Mouse (Mus musculus): ENCODE results near the gene Bloc1s5.
"Not testable (repeated sequence)": the region's sequence is repeated elsewhere in the genome, so short reads cannot be mapped to it uniquely, and the experiment has no call there.

DNA sequence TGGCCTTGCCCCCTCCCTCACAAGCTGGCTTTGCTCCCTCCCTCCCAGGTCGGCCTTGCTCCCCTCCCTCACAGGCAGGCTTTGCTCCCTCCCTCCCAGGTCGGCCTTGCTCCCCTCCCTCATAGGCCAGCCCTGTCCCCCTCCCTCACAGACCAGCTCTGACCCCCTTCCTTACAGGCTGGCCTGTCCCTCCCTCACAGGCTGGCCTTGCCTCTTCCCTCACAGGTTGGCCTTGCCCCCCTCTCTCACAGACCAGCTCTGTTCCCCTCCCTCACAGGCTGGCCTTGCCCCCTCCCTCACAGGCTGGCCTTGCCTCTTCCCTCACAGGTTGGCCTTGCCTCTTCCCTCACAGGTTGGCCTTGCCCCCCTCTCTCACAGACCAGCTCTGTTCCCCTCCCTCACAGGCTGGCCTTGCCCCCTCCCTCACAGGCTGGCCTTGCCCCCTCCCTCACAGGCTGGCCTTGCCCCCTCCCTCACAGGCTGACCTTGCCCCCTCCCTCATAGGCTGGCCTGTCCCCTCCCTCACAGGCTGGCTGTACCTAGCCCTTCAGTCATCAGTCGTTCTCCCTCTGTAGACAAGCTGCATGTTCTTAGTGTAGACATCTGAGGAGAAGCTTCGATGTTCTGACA is 16.8 kb downstream of the Bloc1s5 start:
- not testable (repeated sequence) for TF ChIP-seq GATA1, TAL1 (IDR thresholded peaks at IDR 0.05; ENCODE audit: low read length)

Data from erythroblast, embryonic 14.5 days (primary cell).